Mouse (Mus musculus) CD4-positive, CD25-positive, alpha-beta regulatory T cell, adult 2 months (primary cell): ENCODE data around the gene Olfr199.
"Not testable (repeated sequence)": the region's sequence is repeated elsewhere in the genome, so short reads cannot be mapped to it uniquely, and the experiment has no call there.

Experiments
- DNase-seq: peaks from one replicate; pipeline ENCODE4 v3.0.0-alpha.2; 2012; ENCODE audit warnings: low read depth, low spot score

Olfr199 gene

DNA sequence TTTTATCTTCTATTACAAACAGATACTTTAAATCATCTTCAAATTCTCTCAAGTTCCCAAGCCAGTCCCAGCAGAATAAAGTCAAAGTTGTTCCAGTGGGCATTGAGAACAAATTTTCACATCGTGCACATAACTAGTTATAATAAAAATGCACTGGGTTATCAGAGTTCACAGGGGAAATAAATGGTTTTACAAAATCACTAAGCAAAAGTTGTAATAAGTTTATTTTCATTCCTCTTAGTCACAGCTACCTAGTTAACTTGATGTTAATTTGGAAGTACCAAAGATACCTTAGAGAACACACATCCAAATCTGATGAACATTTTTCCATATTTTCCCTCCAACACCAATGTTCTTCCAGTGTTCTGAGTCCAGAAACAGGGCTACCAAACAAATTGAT lies at the start of gene Olfr199:
Olfr199 (minus strand) TSS at position 101 of the 400 bp plus-strand sequence.
- not testable (repeated sequence) for DNase-seq

DNA sequence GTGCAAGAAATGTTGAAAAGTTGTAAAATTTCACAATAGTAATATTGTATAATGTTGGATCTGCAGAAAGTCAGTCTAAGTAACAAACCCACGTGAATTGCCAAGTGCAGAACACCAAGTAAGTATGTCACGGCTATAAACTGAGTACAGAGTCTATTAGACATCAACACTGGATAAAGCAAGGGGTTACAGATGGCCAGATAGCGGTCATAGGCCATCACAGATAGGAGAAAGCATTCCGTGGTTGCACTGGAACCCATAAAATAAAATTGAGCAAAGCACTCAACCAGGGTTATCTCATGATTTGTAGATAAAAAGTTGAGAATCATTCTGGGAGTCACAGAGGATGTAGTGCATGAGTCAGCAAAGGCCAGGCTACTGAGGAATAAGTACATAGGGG lies 49.5 kb upstream of the Olfr199 start:
- not testable (repeated sequence) for DNase-seq

DNA sequence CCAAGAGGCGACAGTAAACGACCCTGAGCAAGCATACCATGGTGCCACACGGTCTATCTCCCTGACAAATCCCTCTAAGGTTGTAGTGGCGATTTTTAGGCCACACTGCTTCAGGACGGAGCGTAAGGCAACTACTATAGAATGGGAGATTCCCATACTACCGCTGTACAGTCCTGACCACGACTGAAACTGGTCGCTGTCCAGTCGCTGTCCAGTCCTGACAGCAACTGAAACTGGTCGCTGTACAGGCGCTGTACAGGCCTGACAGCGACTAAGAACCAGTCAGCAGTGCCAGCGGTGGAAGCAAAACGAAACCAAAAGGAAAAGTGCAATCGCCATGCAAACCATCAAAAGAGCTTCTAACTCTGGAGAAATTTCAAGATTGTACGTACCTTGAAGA lies 30.1 kb upstream of the Olfr199 start:
- DNase-seq, result no peak

DNA sequence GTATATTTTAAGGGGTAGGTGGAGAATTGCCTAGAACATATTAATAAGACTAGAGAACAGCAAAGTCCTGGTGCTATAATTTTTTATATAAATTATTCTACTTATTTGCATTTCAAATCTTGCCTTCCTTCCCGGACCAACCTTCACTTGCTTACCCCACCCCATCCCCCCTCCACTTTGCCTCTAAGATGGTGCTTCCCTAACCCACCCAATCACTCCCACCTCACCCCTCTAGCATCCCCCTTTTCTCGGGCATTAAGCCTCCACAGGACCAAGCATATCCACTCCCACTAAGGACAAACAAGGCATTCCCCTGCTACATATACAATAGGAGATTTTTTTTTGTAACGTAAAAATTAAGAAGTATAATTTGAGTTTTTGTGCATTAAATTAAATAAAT lies 1.7 kb downstream of the Olfr199 start:
- not testable (repeated sequence) for DNase-seq

DNA sequence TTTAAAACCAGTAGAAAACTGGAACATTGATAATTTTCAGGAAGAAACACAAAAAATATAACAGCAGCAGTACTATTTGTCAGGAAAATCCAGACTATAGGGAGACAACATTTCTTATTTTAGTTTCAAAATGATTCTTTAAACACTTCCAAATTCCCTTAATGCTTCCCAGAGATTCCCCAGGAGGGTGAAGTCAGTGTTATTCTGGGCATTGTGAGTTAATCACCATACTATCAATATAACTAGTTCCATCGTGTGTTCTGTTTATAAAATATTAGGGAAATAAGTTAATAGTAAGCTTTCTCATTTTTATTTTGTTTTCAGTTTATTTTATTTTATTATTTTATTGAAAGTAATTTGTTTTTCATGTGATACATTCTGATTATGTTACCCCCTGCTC lies 16.1 kb downstream of the Olfr199 start, which contains the start of gene Olfr198:
Olfr198 (minus strand) TSS at position 101 of the 400 bp plus-strand sequence.
- not testable (repeated sequence) for DNase-seq

DNA sequence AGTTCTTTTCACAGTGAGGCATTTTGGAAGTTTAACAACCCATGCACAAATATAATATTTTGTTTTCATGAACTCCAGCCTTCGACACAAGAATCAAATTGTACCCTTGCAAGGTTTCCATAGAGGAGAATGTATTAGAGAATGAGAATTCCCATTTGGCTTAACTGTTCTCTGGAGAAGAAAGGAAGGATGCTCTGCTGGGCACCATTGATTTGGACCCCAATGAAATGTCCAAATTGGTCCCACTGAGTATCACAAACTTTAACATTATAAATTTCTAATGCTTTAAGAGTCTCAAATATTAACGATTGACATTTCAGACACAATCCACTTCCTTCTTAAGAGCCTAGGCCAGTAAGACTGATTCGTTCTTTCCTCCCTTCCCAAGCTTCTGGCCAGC lies 49.2 kb downstream of the Olfr199 start, which contains the start of gene Olfr196:
Olfr196 (minus strand) TSS at position 101 of the 400 bp plus-strand sequence.
- no peak for DNase-seq
